Mouse (Mus musculus) limb, embryonic 14.5 days (tissue): ENCODE measurements around the gene Brf1. TPM values are rescaled to one million over a fixed set of nuclear protein-coding genes. Genes with fewer than 3 reads are reported as not detected.

Source experiments
- ATAC-seq: fragments of 200-750 bp; cut with Nextera tagmentation; 2 replicates; pipeline ENCODE4 v1.8.0; 2017; ENCODE audit warnings: low read depth, moderate number of reproducible peaks, moderate TSS enrichment; ENCODE audit not compliant: low FRiP score
- DNase-seq: peaks from one replicate; pipeline ENCODE4 v3.0.0-alpha.2; 2015; ENCODE audit warnings: low spot score
- H3K27ac ChIP-seq: fragments of 300-500 bp; sonication (generic); replicated peaks from 2 replicates; pipeline ENCODE4 v1.5.1; 2014; ENCODE audit warnings: low read depth, mild to moderate bottlenecking, low read length, moderate library complexity, mixed read lengths
- H3K27me3 ChIP-seq: fragments of 300-500 bp; sonication (generic); 2 replicates; pipeline ENCODE4 v1.6.1; 2014; ENCODE audit warnings: low read length, mixed read lengths; ENCODE audit not compliant: control insufficient read depth, insufficient read depth
- H3K36me3 ChIP-seq: fragments of 300-500 bp; sonication (generic); 2 replicates; pipeline ENCODE4 v1.6.1; 2014; ENCODE audit warnings: mild to moderate bottlenecking, low read length, moderate library complexity, mixed read lengths; ENCODE audit not compliant: control insufficient read depth, insufficient read depth
- H3K4me1 ChIP-seq: fragments of 300-500 bp; sonication (generic); 2 replicates; pipeline ENCODE4 v1.6.1; 2014; ENCODE audit warnings: antibody characterized with exemption, low read length, mixed read lengths; ENCODE audit not compliant: control insufficient read depth, insufficient read depth
- H3K4me2 ChIP-seq: fragments of 300-500 bp; sonication (generic); replicated peaks from 2 replicates; pipeline ENCODE4 v1.6.1; 2014; ENCODE audit warnings: low read depth, mild to moderate bottlenecking, low read length, moderate library complexity; ENCODE audit not compliant: severe bottlenecking
- H3K4me3 ChIP-seq: fragments of 300-500 bp; sonication (generic); replicated peaks from 2 replicates; pipeline ENCODE4 v1.5.1; 2014; ENCODE audit warnings: low read length
- H3K9ac ChIP-seq: fragments of 300-500 bp; sonication (generic); 2 replicates; pipeline ENCODE4 v1.6.1; 2014; ENCODE audit warnings: mild to moderate bottlenecking, low read depth, low read length, moderate library complexity; ENCODE audit not compliant: severe bottlenecking
- H3K9me3 ChIP-seq: fragments of 300-500 bp; sonication (generic); 2 replicates; pipeline ENCODE4 v1.6.1; 2016; ENCODE audit warnings: low read length; ENCODE audit not compliant: control insufficient read depth
- POLR2A ChIP-seq: fragments of 200-500 bp; IDR thresholded peaks from 2 replicates; pipeline ENCODE4 v1.8.0; 2012; ENCODE audit warnings: inconsistent platforms, mild to moderate bottlenecking, moderate library complexity, borderline replicate concordance; ENCODE audit not compliant: insufficient read depth, insufficient read length; ENCODE audit errors: extremely low read depth
- WGBS: fragments of 180-500 bp; shearing (Covaris S2); extraction: QIAGEN DNeasy Blood & Tissue Kit; methylation state at CpG from one replicate; pipeline ENCODE4 v1.1.7; 2014; 5-methylcytosine and 5-hydroxymethylcytosine counted together
- polyA plus RNA-seq, 2 experiments: library from polyadenylated mRNA; depleted of rRNA in 1 of 2; stranded (reverse) in 1 of 2; unstranded in 1 of 2; fragments of >200 nt; fragmentation: Nextera tagmentation in 1 of 2; extraction: Ambion mirVana in 1 of 2; gene quantifications; 2 replicates each; pipeline versions ENCODE4 v1.2.1 to v1.2.3; 2012 to 2014

Gene Brf1
- polyA plus RNA-seq, 2 experiments = 60.9 to 97.4 TPM

GRCm38 (mm10) chr12:112921518-112921917, 79.0 kb downstream of the Brf1 start:
- H3K9me3 ChIP-seq = no peaks in the 10 kb centered on the region
- no peak overlapping the region for H3K27ac ChIP-seq
- ATAC-seq (no peak), DNase-seq (no peak)
- no peak overlapping the region for H3K4me3 ChIP-seq
- no peaks in the 10 kb centered on the region for H3K36me3 ChIP-seq
- no peaks in the 10 kb centered on the region for H3K4me1 ChIP-seq
- TF ChIP-seq POLR2A = no peak
- 84% methylated on average over 12 of the region's 12 CpGs for WGBS
- H3K9ac ChIP-seq = no peak overlapping the region
- no peaks in the 10 kb centered on the region for H3K27me3 ChIP-seq
- no peak overlapping the region for H3K4me2 ChIP-seq

- no peaks in the 10 kb centered on the region for H3K27me3 ChIP-seq
- H3K27ac ChIP-seq = no peak overlapping the region
- no peak for DNase-seq
- H3K9me3 ChIP-seq = no peaks in the 10 kb centered on the region
- no peak overlapping the region for H3K4me3 ChIP-seq
- ATAC-seq = no peak
- H3K4me2 ChIP-seq = no peak overlapping the region
- H3K9ac ChIP-seq = no peak overlapping the region
- no peaks in the 10 kb centered on the region for H3K4me1 ChIP-seq
- WGBS = 41% methylated on average over 8 of the region's 8 CpGs
- no peaks in the 10 kb centered on the region for H3K36me3 ChIP-seq
- TF ChIP-seq POLR2A = no peak
These were observed 82.6 kb downstream of the Brf1 start for GRCm38 (mm10) chr12:112917906-112918305.

GRCm38 (mm10) chr12:112917486-112917885, 83.0 kb downstream of the Brf1 start:
- no peaks in the 10 kb centered on the region for H3K27me3 ChIP-seq
- no peak overlapping the region for H3K4me2 ChIP-seq
- ATAC-seq (no peak), DNase-seq (no peak)
- no peaks in the 10 kb centered on the region for H3K4me1 ChIP-seq
- TF ChIP-seq POLR2A = no peak
- no peaks in the 10 kb centered on the region for H3K36me3 ChIP-seq
- no peak overlapping the region for H3K4me3 ChIP-seq
- no peak overlapping the region for H3K9ac ChIP-seq
- no peaks in the 10 kb centered on the region for H3K9me3 ChIP-seq
- H3K27ac ChIP-seq = no peak overlapping the region
- WGBS = 67% methylated on average over 11 of the region's 11 CpGs

GRCm38 (mm10) chr12:112916698-112917400, 83.7 kb downstream of the Brf1 start:
- Histone ChIP-seq H3K4me1 (no peaks in the 10 kb centered on the region), H3K36me3 (no peaks in the 10 kb centered on the region), H3K27ac (no peak overlapping the region), H3K4me3 (no peak overlapping the region), H3K9ac (no peak overlapping the region), H3K4me2 (no peak overlapping the region), H3K27me3 (no peaks in the 10 kb centered on the region), H3K9me3 (no peaks in the 10 kb centered on the region)
- 80% methylated on average over 10 of the region's 16 CpGs for WGBS
- DNase-seq = no peak
- TF ChIP-seq POLR2A = no peak
- peak; percentile 63 for ATAC-seq

GRCm38 (mm10) chr12:112915587-112915986, 84.9 kb downstream of the Brf1 start:
- Histone ChIP-seq H3K4me3 (no peak overlapping the region), H3K27ac (no peak overlapping the region), H3K27me3 (no peaks in the 10 kb centered on the region), H3K4me1 (no peaks in the 10 kb centered on the region), H3K9ac (no peak overlapping the region), H3K9me3 (no peaks in the 10 kb centered on the region), H3K4me2 (no peak overlapping the region), H3K36me3 (no peaks in the 10 kb centered on the region)
- DNase-seq (no peak), ATAC-seq (no peak)
- no peak for TF ChIP-seq POLR2A
- whole genome bisulfite sequencing = 78% methylated on average over 13 of the region's 13 CpGs

- no peak for DNase-seq
- Histone ChIP-seq H3K27me3 (no peaks in the 10 kb centered on the region), H3K9me3 (no peaks in the 10 kb centered on the region), H3K4me2 (no peak overlapping the region), H3K4me1 (no peaks in the 10 kb centered on the region), H3K36me3 (no peaks in the 10 kb centered on the region), H3K4me3 (no peak overlapping the region), H3K9ac (no peak overlapping the region), H3K27ac (no peak overlapping the region)
- TF ChIP-seq POLR2A = no peak
- 69% methylated on average over 11 of the region's 11 CpGs for WGBS
- no peak for ATAC-seq
These were observed 86.0 kb downstream of the Brf1 start for GRCm38 (mm10) chr12:112914527-112914926.
